Mouse (Mus musculus): Measurements from ENCODE around the gene Atp10b. TPM values are rescaled to one million over a fixed set of nuclear protein-coding genes. Genes with fewer than 3 reads are reported as not detected.
"Not testable (repeated sequence)": the region's sequence is repeated elsewhere in the genome, so short reads cannot be mapped to it uniquely, and the experiment has no call there.

Gene Atp10b
- 0.11 and 0.15 TPM in 2 replicates for polyA plus RNA-seq (2014; fragmentation: Nextera tagmentation; extraction: Ambion mirVana)

DNA sequence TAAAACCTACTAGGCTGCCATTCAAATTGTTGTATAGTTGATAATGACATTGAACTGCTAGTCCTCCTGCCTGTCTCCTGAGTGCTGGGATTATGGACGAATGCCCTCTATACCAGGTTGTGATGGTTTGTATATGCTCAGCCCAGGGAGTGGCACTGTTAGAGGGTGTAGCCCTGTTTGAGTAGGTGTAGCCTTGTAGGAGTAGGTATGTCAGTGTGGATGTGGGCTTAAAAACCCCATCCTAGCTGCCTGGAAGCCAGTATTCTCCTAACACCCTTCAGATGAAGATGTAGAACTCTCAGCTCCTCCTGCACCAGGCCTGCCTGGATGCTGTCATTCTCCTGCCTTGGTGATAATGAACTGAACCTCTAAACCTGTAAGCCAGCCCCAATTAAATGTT, at the start of gene Atp10b:
Gene Atp10b, plus strand, starts transcription at position 301 of the 400 bp plus-strand sequence.
- no peaks in the 10 kb centered on the region for H3K9me3 ChIP-seq (ENCODE audit: control insufficient read depth, low read length)
- H3K27me3 ChIP-seq (ENCODE audit: control insufficient read depth, insufficient read depth, low read length) = no peaks in the 10 kb centered on the region
- ATAC-seq (ENCODE audit: low FRiP score) (no peak), DNase-seq (ENCODE audit: low spot score, missing footprints) (no peak)
- H3K4me1 ChIP-seq (ENCODE audit: control insufficient read depth, insufficient read depth, low read length) = no peaks in the 10 kb centered on the region
- H3K9ac ChIP-seq (ENCODE audit: low read length) = no peak within 1 kb of the TSS
- no peaks in the 10 kb centered on the region for H3K36me3 ChIP-seq (ENCODE audit: control insufficient read depth, insufficient read depth, low read length)
- H3K4me3 ChIP-seq (ENCODE audit: low read depth, low read length) = no peak within 1 kb of the TSS
- H3K4me2 ChIP-seq = no peak within 1 kb of the TSS
- 80% methylated on average over 1 of the region's 1 CpGs for WGBS
- no peak within 1 kb of the TSS for H3K27ac ChIP-seq (ENCODE audit: low read depth, low read length)

DNA sequence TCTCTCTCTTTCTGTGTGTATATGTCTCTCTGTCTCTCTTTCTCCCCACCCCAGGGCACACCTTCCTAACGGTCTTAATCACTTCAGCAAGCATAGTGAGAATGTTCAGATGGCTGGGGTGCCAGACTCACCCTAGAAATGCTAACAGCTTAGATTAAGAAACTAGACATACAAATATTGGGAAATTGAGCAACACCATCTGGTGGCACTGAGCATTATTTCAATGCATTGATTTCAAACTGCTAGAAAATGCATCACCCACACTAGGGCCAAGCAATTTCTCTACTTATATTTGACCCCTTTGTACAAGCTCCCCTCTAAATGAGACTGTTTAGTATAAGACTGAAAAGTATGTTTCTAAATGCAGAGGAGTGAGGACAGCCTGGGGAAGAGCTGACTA, 48.3 kb upstream of the Atp10b start:
- Histone ChIP-seq H3K27ac (ENCODE audit: low read depth, low read length) (no peak overlapping the region), H3K9ac (ENCODE audit: low read length) (no peak overlapping the region), H3K9me3 (ENCODE audit: control insufficient read depth, low read length) (no peaks in the 10 kb centered on the region), H3K4me3 (ENCODE audit: low read depth, low read length) (no peak overlapping the region), H3K4me1 (ENCODE audit: control insufficient read depth, insufficient read depth, low read length) (no peaks in the 10 kb centered on the region), H3K27me3 (ENCODE audit: control insufficient read depth, insufficient read depth, low read length) (no peaks in the 10 kb centered on the region), H3K36me3 (ENCODE audit: control insufficient read depth, insufficient read depth, low read length) (no peaks in the 10 kb centered on the region), H3K4me2 (no peak overlapping the region)
- DNase-seq (ENCODE audit: low spot score, missing footprints) = no peak
- no peak for ATAC-seq (ENCODE audit: low FRiP score)
- 65% methylated on average over 1 of the region's 1 CpGs for WGBS

DNA sequence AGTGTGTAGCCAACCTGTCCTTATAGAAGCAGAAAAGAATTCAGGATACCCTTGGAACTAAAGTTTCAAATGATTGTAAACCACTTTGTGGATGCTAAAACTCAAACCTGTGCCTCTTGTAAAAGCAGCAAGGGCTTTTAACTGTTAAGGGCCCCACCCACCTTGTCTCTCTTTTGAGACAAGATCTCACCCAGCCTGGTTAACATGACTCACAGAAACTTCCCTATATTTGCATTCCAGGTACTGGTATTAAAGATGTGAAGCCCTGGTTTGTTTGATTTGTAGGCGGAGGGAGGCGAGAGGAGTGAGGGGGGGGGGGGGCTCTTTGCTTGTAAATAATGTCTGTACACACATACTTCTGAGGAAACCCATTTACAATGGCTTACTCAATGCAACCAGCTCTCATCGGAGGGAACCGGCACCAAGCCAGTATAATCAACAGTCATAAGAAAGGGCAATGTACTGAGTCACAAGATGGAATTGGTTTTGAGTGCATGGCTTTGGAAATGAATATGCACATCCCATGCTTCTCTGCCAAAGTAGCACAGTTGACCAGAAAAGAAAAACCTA, 23.7 kb upstream of the Atp10b start:
- Histone ChIP-seq H3K4me2 (no peak overlapping the region), H3K4me1 (ENCODE audit: control insufficient read depth, insufficient read depth, low read length) (no peaks in the 10 kb centered on the region), H3K27ac (ENCODE audit: low read depth, low read length) (no peak overlapping the region), H3K9me3 (ENCODE audit: control insufficient read depth, low read length) (no peaks in the 10 kb centered on the region), H3K27me3 (ENCODE audit: control insufficient read depth, insufficient read depth, low read length) (no peaks in the 10 kb centered on the region), H3K9ac (ENCODE audit: low read length) (no peak overlapping the region), H3K36me3 (ENCODE audit: control insufficient read depth, insufficient read depth, low read length) (no peaks in the 10 kb centered on the region), H3K4me3 (ENCODE audit: low read depth, low read length) (no peak overlapping the region)
- WGBS = 94% methylated on average over 4 of the region's 4 CpGs
- DNase-seq (ENCODE audit: low spot score, missing footprints) = no peak
- ATAC-seq (ENCODE audit: low FRiP score) = no peak

DNA sequence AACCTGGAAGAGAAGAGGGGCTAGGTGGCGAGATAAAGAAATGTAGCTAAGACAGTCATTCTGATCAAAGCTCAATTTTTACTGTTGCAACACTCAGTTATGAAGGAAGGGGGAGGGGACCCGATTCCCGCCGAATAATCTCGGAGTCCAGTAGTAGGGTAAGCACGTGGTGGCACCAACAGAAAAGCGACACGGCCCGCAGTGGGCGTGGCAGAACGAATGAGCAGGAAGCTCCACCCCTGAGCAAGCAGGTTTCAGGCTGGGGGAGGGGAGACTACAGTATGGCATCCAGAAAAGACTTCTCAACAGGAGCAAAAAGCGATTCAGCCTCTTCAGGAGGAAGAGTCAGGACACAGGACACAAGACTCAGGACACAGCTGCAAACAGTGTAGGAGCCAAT, 23.1 kb upstream of the Atp10b start:
- ATAC-seq (ENCODE audit: low FRiP score); H3K9me3 ChIP-seq (ENCODE audit: control insufficient read depth, low read length); H3K36me3 ChIP-seq (ENCODE audit: control insufficient read depth, insufficient read depth, low read length); H3K4me3 ChIP-seq (ENCODE audit: low read depth, low read length); H3K27ac ChIP-seq (ENCODE audit: low read depth, low read length); H3K9ac ChIP-seq (ENCODE audit: low read length); H3K4me2 ChIP-seq; DNase-seq (ENCODE audit: low spot score, missing footprints); H3K4me1 ChIP-seq (ENCODE audit: control insufficient read depth, insufficient read depth, low read length); H3K27me3 ChIP-seq (ENCODE audit: control insufficient read depth, insufficient read depth, low read length): not testable (repeated sequence)
- 73% methylated on average over 11 of the region's 12 CpGs for WGBS

DNA sequence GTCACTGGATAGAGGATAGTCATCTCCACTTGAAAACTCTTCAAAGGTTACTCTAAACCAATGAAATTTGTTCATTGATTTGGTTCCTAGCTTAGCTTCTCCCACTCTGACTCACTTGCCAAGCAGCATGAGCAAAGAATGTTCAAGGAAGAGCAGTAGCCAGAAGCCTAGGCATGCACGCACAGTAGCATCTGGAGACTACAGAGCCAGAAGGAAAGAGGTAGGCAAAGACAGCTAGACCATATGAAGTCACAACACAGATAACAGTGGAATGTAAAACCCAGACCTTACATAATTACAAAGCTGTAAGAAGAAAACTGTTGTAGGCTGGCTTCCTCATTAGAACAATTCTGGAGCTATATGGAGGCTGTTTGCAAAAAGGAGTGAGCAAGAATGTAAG, 8.4 kb upstream of the Atp10b start:
- Histone ChIP-seq H3K9ac (ENCODE audit: low read length) (no peak overlapping the region), H3K4me1 (ENCODE audit: control insufficient read depth, insufficient read depth, low read length) (no peaks in the 10 kb centered on the region), H3K27me3 (ENCODE audit: control insufficient read depth, insufficient read depth, low read length) (no peaks in the 10 kb centered on the region), H3K4me2 (no peak overlapping the region), H3K36me3 (ENCODE audit: control insufficient read depth, insufficient read depth, low read length) (no peaks in the 10 kb centered on the region), H3K4me3 (ENCODE audit: low read depth, low read length) (no peak overlapping the region), H3K27ac (ENCODE audit: low read depth, low read length) (no peak overlapping the region), H3K9me3 (ENCODE audit: control insufficient read depth, low read length) (no peaks in the 10 kb centered on the region)
- no peak for ATAC-seq (ENCODE audit: low FRiP score)
- DNase-seq (ENCODE audit: low spot score, missing footprints) = no peak
- 94% methylated on average over 1 of the region's 1 CpGs for WGBS

DNA sequence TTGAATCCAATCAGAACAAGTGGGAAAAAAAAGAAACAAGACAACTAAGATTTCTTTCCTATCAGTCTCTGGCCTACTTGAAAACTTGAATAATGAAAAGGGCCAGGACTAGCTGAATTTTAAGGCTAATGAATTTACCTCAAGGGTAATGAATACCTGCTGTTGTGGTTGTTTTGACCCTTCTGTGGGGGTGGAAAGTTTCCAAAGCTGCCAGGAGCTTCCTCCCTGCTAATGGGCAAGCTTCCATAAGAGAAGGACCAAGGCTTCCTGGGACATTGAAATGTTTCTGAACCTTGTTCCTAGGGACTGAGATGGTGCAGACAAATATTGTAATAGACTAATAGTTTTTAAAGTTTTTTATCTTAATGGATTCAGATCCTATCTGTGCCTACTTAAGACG, 6.9 kb upstream of the Atp10b start:
- DNase-seq (ENCODE audit: low spot score, missing footprints) = no peak
- Histone ChIP-seq H3K27me3 (ENCODE audit: control insufficient read depth, insufficient read depth, low read length) (no peaks in the 10 kb centered on the region), H3K27ac (ENCODE audit: low read depth, low read length) (no peak overlapping the region), H3K4me3 (ENCODE audit: low read depth, low read length) (no peak overlapping the region), H3K4me1 (ENCODE audit: control insufficient read depth, insufficient read depth, low read length) (no peaks in the 10 kb centered on the region), H3K36me3 (ENCODE audit: control insufficient read depth, insufficient read depth, low read length) (no peaks in the 10 kb centered on the region), H3K9ac (ENCODE audit: low read length) (no peak overlapping the region), H3K9me3 (ENCODE audit: control insufficient read depth, low read length) (no peaks in the 10 kb centered on the region), H3K4me2 (no peak overlapping the region)
- no peak for ATAC-seq (ENCODE audit: low FRiP score)
- WGBS = 90% methylated on average over 1 of the region's 1 CpGs

DNA sequence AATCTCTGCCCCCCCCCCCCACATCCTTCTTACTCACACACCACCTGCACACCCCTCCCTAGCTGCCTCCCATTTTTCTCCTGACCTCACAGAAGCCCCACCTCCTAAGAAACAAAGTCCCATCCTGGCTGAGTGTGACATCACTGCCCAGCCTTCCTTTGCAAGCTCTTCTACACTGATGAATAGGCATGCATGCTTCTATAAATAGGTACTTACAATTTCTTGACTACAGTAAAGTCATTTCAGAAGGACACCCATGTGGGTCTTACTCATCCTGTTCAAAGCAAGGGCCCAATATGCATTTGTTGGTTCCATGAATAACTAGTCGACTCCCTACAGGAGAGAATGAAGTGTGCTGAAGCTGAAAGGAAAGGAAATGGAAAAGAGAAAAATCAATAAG, 5.5 kb upstream of the Atp10b start:
- H3K4me2 ChIP-seq = no peak overlapping the region
- 87% methylated on average over 1 of the region's 1 CpGs for WGBS

DNA sequence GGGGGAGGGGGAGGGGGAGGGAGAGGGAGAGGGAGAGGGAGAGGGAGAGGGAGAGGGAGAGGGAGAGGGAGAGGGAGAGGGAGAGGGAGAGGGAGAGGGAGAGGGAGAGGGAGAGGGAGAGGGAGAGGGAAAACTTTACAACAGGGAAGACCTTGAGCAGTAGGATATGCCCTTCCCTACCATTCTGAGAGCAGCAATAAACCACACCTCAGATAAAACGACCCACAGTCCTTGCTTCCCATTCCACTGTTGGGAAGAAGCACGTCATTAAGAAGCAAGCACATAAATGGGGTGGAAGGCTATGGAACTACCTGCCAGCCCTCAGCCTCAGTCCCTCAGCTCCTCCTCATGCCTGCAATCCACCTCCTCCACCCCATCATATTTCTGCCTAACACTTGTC, 4.8 kb upstream of the Atp10b start:
- H3K4me2 ChIP-seq; H3K4me3 ChIP-seq (ENCODE audit: low read depth, low read length); H3K4me1 ChIP-seq (ENCODE audit: control insufficient read depth, insufficient read depth, low read length); DNase-seq (ENCODE audit: low spot score, missing footprints); H3K27me3 ChIP-seq (ENCODE audit: control insufficient read depth, insufficient read depth, low read length); ATAC-seq (ENCODE audit: low FRiP score); H3K9ac ChIP-seq (ENCODE audit: low read length); H3K9me3 ChIP-seq (ENCODE audit: control insufficient read depth, low read length); H3K36me3 ChIP-seq (ENCODE audit: control insufficient read depth, insufficient read depth, low read length); H3K27ac ChIP-seq (ENCODE audit: low read depth, low read length): not testable (repeated sequence)
- 56% methylated on average over 2 of the region's 2 CpGs for WGBS

More for the DNA sequence above, 5.5 kb upstream of the Atp10b start:
- Histone ChIP-seq H3K9me3 (ENCODE audit: control insufficient read depth, low read length) (no peaks in the 10 kb centered on the region), H3K27ac (ENCODE audit: low read depth, low read length) (no peak overlapping the region), H3K27me3 (ENCODE audit: control insufficient read depth, insufficient read depth, low read length) (no peaks in the 10 kb centered on the region), H3K4me3 (ENCODE audit: low read depth, low read length) (no peak overlapping the region), H3K9ac (ENCODE audit: low read length) (no peak overlapping the region), H3K4me1 (ENCODE audit: control insufficient read depth, insufficient read depth, low read length) (no peaks in the 10 kb centered on the region), H3K36me3 (ENCODE audit: control insufficient read depth, insufficient read depth, low read length) (no peaks in the 10 kb centered on the region)
- no peak for ATAC-seq (ENCODE audit: low FRiP score)
- DNase-seq (ENCODE audit: low spot score, missing footprints) = no peak

DNA sequence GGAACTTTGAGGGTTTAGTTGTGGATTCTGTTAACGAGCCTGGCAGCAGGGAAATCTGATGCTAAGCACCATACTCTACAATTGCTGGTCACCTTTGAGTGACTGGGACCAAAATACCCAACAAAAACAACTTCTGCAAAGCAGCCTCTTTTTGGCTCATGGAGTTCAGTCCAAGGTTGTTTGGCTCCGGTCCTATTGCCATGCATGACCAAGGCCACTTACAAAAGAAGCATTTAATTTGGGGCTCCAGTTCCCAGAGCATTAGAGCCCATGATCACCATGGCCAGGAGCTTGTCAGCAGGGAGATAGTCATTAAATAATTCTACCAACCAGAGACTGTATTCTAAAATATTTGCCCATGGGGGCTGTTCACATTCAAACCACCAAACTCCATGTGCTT, 2.3 kb upstream of the Atp10b start:
- Histone ChIP-seq H3K9ac (ENCODE audit: low read length) (no peak overlapping the region), H3K4me1 (ENCODE audit: control insufficient read depth, insufficient read depth, low read length) (no peaks in the 10 kb centered on the region), H3K4me3 (ENCODE audit: low read depth, low read length) (no peak overlapping the region), H3K4me2 (no peak overlapping the region), H3K9me3 (ENCODE audit: control insufficient read depth, low read length) (no peaks in the 10 kb centered on the region), H3K27ac (ENCODE audit: low read depth, low read length) (no peak overlapping the region), H3K27me3 (ENCODE audit: control insufficient read depth, insufficient read depth, low read length) (no peaks in the 10 kb centered on the region), H3K36me3 (ENCODE audit: control insufficient read depth, insufficient read depth, low read length) (no peaks in the 10 kb centered on the region)
- no peak for ATAC-seq (ENCODE audit: low FRiP score)
- DNase-seq (ENCODE audit: low spot score, missing footprints) = no peak
- 53% methylated on average over 2 of the region's 2 CpGs for WGBS

Data from midbrain, embryonic 11.5 days (tissue).